Mouse (Mus musculus) c-Kit-positive CD71-positive TER-119-positive erythroid progenitor cells, embryonic 14.5 days (primary cell): ENCODE measurements at regions not wholly inside any gene's neighbourhood (a gene's known extent, or its start where the extent isn't known, plus 50 kb on each side); places are given as distances from the start of the nearest gene placed in this dataset.

Source experiments
- DNase-seq: peaks from one replicate; pipeline ENCODE4 v3.0.0-alpha.2; 2013; ENCODE audit warnings: low spot score

DNA sequence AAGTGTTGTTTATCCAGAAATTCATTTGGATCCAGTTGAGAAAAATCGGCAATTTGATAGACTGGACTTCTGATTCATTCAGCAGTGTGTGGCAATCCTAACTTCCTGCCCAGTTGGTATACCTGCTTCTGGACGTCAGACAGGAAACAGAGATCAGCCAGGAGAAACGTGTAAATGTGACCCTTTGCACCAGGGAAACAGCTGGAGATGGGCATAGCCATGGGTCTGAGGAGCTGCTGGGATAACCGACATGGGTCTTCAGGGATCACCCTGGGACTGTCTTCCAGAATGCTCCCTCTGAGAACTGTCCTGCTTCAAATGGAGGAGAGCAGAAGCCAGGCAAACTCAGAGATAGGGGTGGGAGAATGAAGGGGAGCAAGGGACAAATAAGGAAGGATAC is 516.1 kb upstream of the Mgmt start:
- DNase-seq: no peak

DNA sequence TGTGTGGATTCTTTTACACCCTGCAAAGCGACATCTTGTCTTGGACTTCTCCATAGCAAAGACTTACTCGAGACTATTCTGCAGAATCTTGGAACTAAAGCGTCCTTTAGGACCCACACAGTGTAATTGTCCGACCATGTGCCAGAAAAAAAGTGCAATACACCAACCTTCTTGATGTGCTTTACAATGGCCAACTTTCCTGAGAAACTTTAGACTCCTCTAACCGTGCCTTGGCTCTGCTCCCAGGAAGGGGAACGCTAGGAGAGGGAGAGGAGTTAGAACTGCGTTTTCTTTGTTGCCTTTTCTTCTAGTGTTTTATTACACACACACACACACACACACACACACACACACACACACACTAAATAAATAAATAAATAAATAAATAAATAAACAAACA is 515.1 kb upstream of the Mgmt start:
- DNase-seq: no peak

DNA sequence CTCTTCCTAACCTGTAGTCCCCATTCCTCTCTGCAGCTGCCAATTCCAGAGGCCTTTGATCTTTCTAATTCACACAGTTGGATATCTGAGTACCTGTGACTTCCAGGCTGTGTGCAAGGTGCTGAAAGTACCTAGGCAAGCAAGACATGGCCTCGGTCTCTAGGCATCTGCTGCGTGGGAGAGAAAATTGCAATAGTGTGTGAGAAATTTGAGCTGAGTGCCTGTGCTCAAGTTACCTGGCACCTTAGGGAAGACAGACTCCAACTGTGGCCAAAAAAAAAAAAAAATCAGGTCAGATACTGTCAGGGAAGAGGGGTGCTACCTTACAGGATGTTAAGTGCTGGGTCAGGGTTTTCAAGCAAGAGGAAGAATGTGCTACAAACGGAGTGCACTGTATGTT is 514.7 kb upstream of the Mgmt start:
- no peak for DNase-seq

DNA sequence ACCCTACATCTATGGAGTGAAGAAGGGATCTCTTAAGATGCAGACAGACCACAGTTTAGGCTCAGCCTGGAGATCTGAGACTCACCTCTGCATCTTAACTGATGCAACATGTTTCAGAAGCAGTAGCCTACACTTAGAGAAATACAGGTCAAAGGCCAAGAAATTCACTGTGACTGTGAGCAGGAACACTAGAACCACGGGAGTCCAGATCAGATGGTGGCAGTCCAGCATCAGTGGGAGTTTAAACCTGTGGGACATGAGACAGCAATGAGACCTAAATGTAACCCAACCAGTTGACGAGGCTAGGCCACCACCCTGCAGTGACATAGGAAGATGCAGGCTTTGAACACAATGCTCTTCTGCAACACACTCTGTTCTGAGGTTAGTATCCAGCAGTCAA is 511.1 kb upstream of the Mgmt start:
- no peak for DNase-seq

DNA sequence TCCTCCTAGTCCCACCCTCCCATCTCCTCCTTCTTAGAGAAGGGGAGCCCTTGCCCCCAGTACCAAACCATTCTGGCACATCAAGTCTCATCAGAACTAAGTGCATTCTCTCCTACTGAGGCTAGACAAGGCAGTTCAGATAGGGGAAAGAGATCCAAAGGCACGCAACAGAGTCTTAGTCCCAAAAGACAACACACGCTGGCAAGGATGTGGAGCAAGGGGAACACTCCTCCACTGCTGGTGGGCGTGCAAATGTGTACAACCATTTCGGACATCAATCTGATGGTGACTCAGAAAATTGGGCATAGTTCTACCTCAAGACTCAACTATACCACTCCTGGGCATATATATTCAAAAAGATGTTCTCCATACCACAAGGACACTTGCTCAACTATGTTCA is 506.7 kb upstream of the Mgmt start:
- DNase-seq: no peak

GRCm38 (mm10) chr7:136390066-136390465 is 504.3 kb upstream of the Mgmt start:
- DNase-seq: no peak

- no peak for DNase-seq
Observed at GRCm38 (mm10) chr7:136393454-136393853, 501.0 kb upstream of the Mgmt start.

DNA sequence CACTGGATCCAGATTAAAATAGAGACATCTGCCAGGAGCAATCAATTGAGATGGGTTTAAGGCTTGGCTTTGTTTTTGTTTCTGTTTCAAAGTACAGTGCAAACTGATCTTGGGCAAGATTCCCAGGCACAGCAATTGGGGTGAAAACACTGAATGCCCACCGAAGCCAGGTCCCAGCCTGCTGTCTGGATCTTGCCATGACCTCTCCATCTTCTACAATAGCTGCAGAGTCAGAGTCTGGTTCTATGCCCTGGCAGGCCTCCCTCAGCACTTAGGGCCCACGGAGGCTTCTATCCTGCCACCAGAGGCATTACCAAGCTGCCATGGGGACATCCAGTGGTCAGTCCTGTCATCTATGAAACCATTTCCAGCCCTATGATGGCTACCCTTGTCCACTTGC is 498.6 kb upstream of the Mgmt start:
- no peak for DNase-seq

- DNase-seq: no peak
Observed at GRCm38 (mm10) chr7:136397101-136397500, 497.3 kb upstream of the Mgmt start.

DNA sequence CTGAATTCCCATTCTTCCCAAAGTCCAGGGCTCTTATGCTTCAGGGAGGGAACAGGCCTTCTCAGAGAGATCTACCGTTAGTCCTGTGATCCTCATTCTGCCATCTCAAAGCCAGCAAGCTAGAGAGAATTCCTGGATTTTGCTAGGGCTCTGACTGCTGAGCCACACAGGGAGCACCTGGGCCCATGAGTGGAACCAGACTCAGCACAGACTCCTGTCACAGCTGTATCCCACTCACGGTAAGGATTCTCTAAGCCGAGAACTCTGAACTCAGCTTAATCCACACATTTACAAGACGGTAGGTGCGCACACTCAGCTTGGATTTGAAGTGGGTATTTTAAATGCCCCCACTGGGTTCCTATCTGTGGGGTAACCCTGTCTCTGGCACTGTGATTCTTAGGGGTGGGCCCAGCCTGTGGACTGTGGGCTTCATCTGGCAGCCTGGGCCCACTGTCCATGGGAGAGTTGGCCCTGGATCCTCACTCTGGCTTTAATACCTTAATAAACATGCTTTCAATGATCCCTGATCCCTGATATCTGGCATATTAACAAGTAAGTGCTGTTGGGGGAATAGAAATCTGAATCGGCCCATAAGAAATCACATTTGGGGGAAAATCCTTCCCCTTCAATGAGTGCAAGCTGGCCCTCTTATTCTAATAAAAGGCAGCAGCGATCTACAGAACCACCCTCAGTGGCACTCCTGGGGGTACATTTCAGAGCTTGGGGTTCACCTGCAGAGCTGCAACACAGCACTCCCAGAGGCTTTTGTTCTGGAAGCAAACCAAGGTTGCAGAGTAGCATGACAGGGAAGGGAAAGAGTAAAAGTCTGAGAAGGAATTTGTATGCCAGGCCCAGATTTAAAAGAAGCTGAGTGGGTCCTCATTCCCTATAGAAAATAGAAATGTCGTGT is 491.5 kb upstream of the Mgmt start:
- DNase-seq: no peak

DNA sequence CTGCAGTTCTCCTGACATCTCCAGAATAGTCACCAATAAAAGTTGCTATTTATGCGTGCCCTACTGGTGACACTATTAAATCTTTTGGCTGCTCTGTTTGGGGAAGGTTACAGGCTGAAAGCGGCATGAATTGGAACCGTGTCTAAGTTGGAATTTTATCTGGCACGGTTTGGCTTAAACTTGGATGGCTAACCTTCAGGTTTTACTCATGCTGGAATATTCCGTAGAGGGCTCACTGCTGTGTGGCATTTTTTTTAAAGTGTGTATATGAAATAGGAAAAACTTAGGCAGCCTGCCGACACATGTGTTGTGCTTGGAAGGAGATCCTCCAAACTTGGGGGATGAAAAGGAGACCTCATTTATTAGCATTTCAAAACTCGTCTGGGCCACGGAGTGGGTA is 489.0 kb upstream of the Mgmt start:
- DNase-seq: no peak

- no peak for DNase-seq
Observed at GRCm38 (mm10) chr7:136406258-136407100, 487.9 kb upstream of the Mgmt start.

DNA sequence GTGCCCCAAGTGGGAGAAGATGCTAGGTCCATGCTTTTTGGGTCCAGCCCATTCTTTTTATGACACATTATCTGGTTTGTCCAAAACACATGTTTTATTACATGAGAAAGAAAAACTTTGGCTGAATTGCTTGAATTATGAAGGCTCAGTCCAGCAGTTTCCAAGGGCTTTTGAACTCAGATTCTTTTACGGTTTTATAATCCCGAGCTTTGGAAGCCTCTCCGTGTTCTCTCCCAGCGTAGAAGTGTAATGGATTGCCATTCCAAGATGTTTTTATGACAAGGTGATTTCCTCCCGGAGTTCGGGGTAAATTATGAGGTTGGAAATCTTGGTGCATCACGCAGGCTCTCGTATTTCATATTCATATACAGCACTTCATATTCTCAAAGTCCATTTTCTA is 479.6 kb upstream of the Mgmt start:
- DNase-seq: no peak

DNA sequence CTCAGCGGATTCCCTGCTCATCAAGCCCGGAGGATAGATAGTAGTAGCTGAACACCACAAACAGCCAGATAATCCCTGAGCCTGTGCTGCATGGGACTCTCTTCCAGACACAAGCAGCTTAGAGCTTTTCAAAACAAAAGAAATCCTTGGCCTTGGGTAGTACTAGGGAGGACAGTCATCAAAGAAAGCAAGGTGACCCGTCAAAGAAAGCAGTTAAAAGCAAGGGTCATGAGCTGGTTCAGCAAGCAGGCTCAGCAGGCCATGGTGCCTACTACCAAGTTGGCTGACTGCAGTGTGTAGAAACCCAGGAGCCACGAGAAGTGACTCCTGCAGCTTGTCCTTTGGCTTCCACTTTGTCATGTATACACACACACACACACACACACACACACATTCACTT is 477.1 kb upstream of the Mgmt start:
- no peak for DNase-seq

GRCm38 (mm10) chr7:136423846-136424531 is 470.4 kb upstream of the Mgmt start:
- no peak for DNase-seq

GRCm38 (mm10) chr7:136427164-136427563 is 467.2 kb upstream of the Mgmt start:
- no peak for DNase-seq

- DNase-seq: no peak
Observed at GRCm38 (mm10) chr7:136430085-136431011, 464.1 kb upstream of the Mgmt start.

- DNase-seq: no peak
Observed at GRCm38 (mm10) chr7:136433699-136434098, 460.7 kb upstream of the Mgmt start.

DNA sequence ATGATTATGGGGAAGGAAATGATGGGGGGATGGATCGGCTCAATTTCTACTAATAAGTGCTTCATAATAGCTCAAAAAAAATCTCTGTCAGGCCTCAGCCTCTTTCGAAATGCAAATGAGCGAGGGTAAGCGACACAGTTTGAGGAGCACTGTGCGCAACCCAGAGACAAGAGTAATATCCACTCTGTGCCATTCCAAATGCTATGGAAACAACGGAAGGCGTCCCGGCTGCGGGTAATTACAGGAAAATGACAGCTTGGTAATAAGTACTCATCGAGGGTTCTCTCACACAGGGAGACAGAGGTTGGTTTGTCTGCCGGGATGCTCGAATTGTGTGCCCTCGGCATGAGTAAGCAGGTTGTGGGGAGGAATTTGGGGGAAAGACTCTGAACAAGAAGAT is 459.9 kb upstream of the Mgmt start:
- no peak for DNase-seq

DNA sequence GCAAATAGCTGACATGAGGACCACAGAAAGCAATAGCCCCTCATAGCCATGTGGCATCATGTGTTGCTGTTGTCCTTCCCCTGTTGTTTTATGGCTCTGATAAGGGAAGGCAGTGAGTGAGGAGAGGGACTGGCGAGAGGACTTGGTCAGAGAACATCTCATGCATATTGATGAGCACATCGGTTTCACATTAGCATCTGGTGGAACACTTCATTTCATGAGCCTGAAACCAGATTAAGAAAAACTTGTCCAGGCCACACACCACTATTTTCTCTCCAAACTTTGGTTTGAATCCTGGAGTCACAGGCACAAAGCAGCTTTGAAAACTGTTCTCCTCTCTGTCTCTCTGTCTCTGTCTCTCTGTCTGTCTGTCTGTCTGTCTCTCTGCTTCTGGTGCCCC is 451.0 kb upstream of the Mgmt start:
- DNase-seq: no peak

DNA sequence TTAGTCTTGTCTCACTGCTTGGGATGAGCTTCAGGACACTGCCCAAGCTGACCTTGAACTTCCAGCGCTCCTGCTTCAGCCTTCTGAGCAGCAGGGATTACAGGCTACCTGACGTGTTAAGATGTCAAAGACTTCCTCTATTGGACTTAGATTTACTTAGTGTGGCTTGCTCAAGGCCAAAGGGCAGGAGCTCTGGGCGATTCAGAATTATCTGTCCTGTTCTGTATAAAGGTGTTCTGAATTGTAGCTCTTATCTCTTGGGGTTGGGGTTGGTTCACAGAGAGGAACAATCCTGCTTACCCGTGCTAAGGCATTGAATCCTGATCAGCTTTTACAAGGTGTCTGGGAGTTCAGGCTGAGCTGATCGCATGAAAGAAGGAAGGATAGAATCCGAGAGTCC is 449.3 kb upstream of the Mgmt start:
- no peak for DNase-seq

GRCm38 (mm10) chr7:136449286-136449685 is 445.1 kb upstream of the Mgmt start:
- no peak for DNase-seq
